Mouse (Mus musculus): ENCODE measurements around the gene Opcml. TPM values are rescaled to one million over a fixed set of nuclear protein-coding genes. Genes with fewer than 3 reads are reported as not detected.

Opcml gene
- total RNA-seq, 1 experiment = 0.49 TPM

GRCm38 (mm10) chr9:28621939-28622338, 831.4 kb downstream of the Opcml start:
- in situ Hi-C loops (cut with MboI; ENCODE audit: low sequenced_read_pairs in 2 of 2, unreplicated experiment in 2 of 2) = no loop called here
- TF ChIP-seq MAFK (IDR thresholded peaks at IDR 0.05; ENCODE audit: insufficient read depth, low read depth, low read length) (no peak), ZC3H11A (IDR thresholded peaks at IDR 0.05; ENCODE audit: borderline replicate concordance, low read depth, low read length) (no peak), CHD2 (IDR thresholded peaks at IDR 0.05; ENCODE audit: low read depth, low read length) (no peak), HCFC1 (IDR thresholded peaks at IDR 0.05; ENCODE audit: borderline replicate concordance, insufficient read depth, low read length) (no peak), ZNF384 (IDR thresholded peaks at IDR 0.05; ENCODE audit: low read depth, low read length) (no peak)
- no peak for DNase-seq (ENCODE audit: low read depth, low spot score)

GRCm38 (mm10) chr9:28624870-28625269, 834.3 kb downstream of the Opcml start:
- no peak for DNase-seq (ENCODE audit: low read depth, low spot score)
- H3K9me3 ChIP-seq (ENCODE audit: control insufficient read depth, insufficient read depth, low read depth, low read length) = no peaks in the 10 kb centered on the region
- H3K27ac ChIP-seq (ENCODE audit: insufficient read depth, low read depth, low read length, poor library complexity, severe bottlenecking) = no peak overlapping the region
- H3K4me3 ChIP-seq (ENCODE audit: insufficient read depth in 1 of 2, low read depth in 1 of 2, low read length in 2 of 2, poor library complexity in 1 of 2, severe bottlenecking in 1 of 2) = no peak overlapping the region
- in situ Hi-C loops (cut with MboI; ENCODE audit: low sequenced_read_pairs in 2 of 2, unreplicated experiment in 2 of 2) = no loop called here
- TF ChIP-seq HCFC1 (IDR thresholded peaks at IDR 0.05; ENCODE audit: borderline replicate concordance, insufficient read depth, low read length) (no peak), MAFK (IDR thresholded peaks at IDR 0.05; ENCODE audit: insufficient read depth, low read depth, low read length) (no peak), CHD2 (IDR thresholded peaks at IDR 0.05; ENCODE audit: low read depth, low read length) (no peak), ZNF384 (IDR thresholded peaks at IDR 0.05; ENCODE audit: low read depth, low read length) (no peak), ZC3H11A (IDR thresholded peaks at IDR 0.05; ENCODE audit: borderline replicate concordance, low read depth, low read length) (no peak)
- H3K4me1 ChIP-seq (ENCODE audit: control insufficient read depth in 2 of 2, insufficient read depth in 2 of 2, low read length in 2 of 2, poor library complexity in 1 of 2) = no peaks in the 10 kb centered on the region
- H3K9ac ChIP-seq (ENCODE audit: insufficient read depth, low read depth, low read length, poor library complexity, severe bottlenecking) = no peak overlapping the region
- no peaks in the 10 kb centered on the region for H3K36me3 ChIP-seq (ENCODE audit: control insufficient read depth, insufficient read depth, low read length, poor library complexity, severe bottlenecking)

More at GRCm38 (mm10) chr9:28621939-28622338, 831.4 kb downstream of the Opcml start:
- Histone ChIP-seq H3K4me1 (ENCODE audit: control insufficient read depth in 2 of 2, insufficient read depth in 2 of 2, low read length in 2 of 2, poor library complexity in 1 of 2) (no peaks in the 10 kb centered on the region), H3K27ac (ENCODE audit: insufficient read depth, low read depth, low read length, poor library complexity, severe bottlenecking) (no peak overlapping the region), H3K4me3 (ENCODE audit: insufficient read depth in 1 of 2, low read depth in 1 of 2, low read length in 2 of 2, poor library complexity in 1 of 2, severe bottlenecking in 1 of 2) (no peak overlapping the region), H3K36me3 (ENCODE audit: control insufficient read depth, insufficient read depth, low read length, poor library complexity, severe bottlenecking) (no peaks in the 10 kb centered on the region), H3K9ac (ENCODE audit: insufficient read depth, low read depth, low read length, poor library complexity, severe bottlenecking) (no peak overlapping the region), H3K9me3 (ENCODE audit: control insufficient read depth, insufficient read depth, low read depth, low read length) (no peaks in the 10 kb centered on the region)

- H3K27ac ChIP-seq (ENCODE audit: insufficient read depth, low read depth, low read length, poor library complexity, severe bottlenecking) = no peak overlapping the region
- H3K9ac ChIP-seq (ENCODE audit: insufficient read depth, low read depth, low read length, poor library complexity, severe bottlenecking) = no peak overlapping the region
- TF ChIP-seq ZC3H11A (IDR thresholded peaks at IDR 0.05; ENCODE audit: borderline replicate concordance, low read depth, low read length) = no peak
- no peak for TF ChIP-seq MAFK (IDR thresholded peaks at IDR 0.05; ENCODE audit: insufficient read depth, low read depth, low read length)
- no peak for TF ChIP-seq HCFC1 (IDR thresholded peaks at IDR 0.05; ENCODE audit: borderline replicate concordance, insufficient read depth, low read length)
- no peak for TF ChIP-seq CHD2 (IDR thresholded peaks at IDR 0.05; ENCODE audit: low read depth, low read length)
- no peak for TF ChIP-seq ZNF384 (IDR thresholded peaks at IDR 0.05; ENCODE audit: low read depth, low read length)
- H3K4me3 ChIP-seq (ENCODE audit: insufficient read depth in 1 of 2, low read depth in 1 of 2, low read length in 2 of 2, poor library complexity in 1 of 2, severe bottlenecking in 1 of 2) = no peak overlapping the region
- no peaks in the 10 kb centered on the region for H3K9me3 ChIP-seq (ENCODE audit: control insufficient read depth, insufficient read depth, low read depth, low read length)
- no peaks in the 10 kb centered on the region for H3K4me1 ChIP-seq (ENCODE audit: control insufficient read depth in 2 of 2, insufficient read depth in 2 of 2, low read length in 2 of 2, poor library complexity in 1 of 2)
- H3K36me3 ChIP-seq (ENCODE audit: control insufficient read depth, insufficient read depth, low read length, poor library complexity, severe bottlenecking) = no peaks in the 10 kb centered on the region
- no peak for DNase-seq (ENCODE audit: low read depth, low spot score)
- in situ Hi-C loops (cut with MboI; ENCODE audit: low sequenced_read_pairs in 2 of 2, unreplicated experiment in 2 of 2) = no loop called here
Measured at GRCm38 (mm10) chr9:28642766-28643165, 852.2 kb downstream of the Opcml start.

GRCm38 (mm10) chr9:28644063-28644462, 853.5 kb downstream of the Opcml start:
- Histone ChIP-seq H3K27ac (ENCODE audit: insufficient read depth, low read depth, low read length, poor library complexity, severe bottlenecking) (no peak overlapping the region), H3K9me3 (ENCODE audit: control insufficient read depth, insufficient read depth, low read depth, low read length) (no peaks in the 10 kb centered on the region), H3K9ac (ENCODE audit: insufficient read depth, low read depth, low read length, poor library complexity, severe bottlenecking) (no peak overlapping the region), H3K4me1 (ENCODE audit: control insufficient read depth in 2 of 2, insufficient read depth in 2 of 2, low read length in 2 of 2, poor library complexity in 1 of 2) (no peaks in the 10 kb centered on the region), H3K36me3 (ENCODE audit: control insufficient read depth, insufficient read depth, low read length, poor library complexity, severe bottlenecking) (no peaks in the 10 kb centered on the region), H3K4me3 (ENCODE audit: insufficient read depth in 1 of 2, low read depth in 1 of 2, low read length in 2 of 2, poor library complexity in 1 of 2, severe bottlenecking in 1 of 2) (no peak overlapping the region)
- in situ Hi-C loops (cut with MboI; ENCODE audit: low sequenced_read_pairs in 2 of 2, unreplicated experiment in 2 of 2) = no loop called here
- DNase-seq (ENCODE audit: low read depth, low spot score) = no peak
- TF ChIP-seq ZC3H11A (IDR thresholded peaks at IDR 0.05; ENCODE audit: borderline replicate concordance, low read depth, low read length) (no peak), CHD2 (IDR thresholded peaks at IDR 0.05; ENCODE audit: low read depth, low read length) (no peak), HCFC1 (IDR thresholded peaks at IDR 0.05; ENCODE audit: borderline replicate concordance, insufficient read depth, low read length) (no peak), ZNF384 (IDR thresholded peaks at IDR 0.05; ENCODE audit: low read depth, low read length) (no peak), MAFK (IDR thresholded peaks at IDR 0.05; ENCODE audit: insufficient read depth, low read depth, low read length) (no peak)

- H3K9ac ChIP-seq (ENCODE audit: insufficient read depth, low read depth, low read length, poor library complexity, severe bottlenecking) = no peak overlapping the region
- no peaks in the 10 kb centered on the region for H3K9me3 ChIP-seq (ENCODE audit: control insufficient read depth, insufficient read depth, low read depth, low read length)
- no peaks in the 10 kb centered on the region for H3K36me3 ChIP-seq (ENCODE audit: control insufficient read depth, insufficient read depth, low read length, poor library complexity, severe bottlenecking)
- no peak for DNase-seq (ENCODE audit: low read depth, low spot score)
- no peak overlapping the region for H3K4me3 ChIP-seq (ENCODE audit: insufficient read depth in 1 of 2, low read depth in 1 of 2, low read length in 2 of 2, poor library complexity in 1 of 2, severe bottlenecking in 1 of 2)
- in situ Hi-C loops (cut with MboI; ENCODE audit: low sequenced_read_pairs in 2 of 2, unreplicated experiment in 2 of 2) = no loop called here
- H3K4me1 ChIP-seq (ENCODE audit: control insufficient read depth in 2 of 2, insufficient read depth in 2 of 2, low read length in 2 of 2, poor library complexity in 1 of 2) = no peaks in the 10 kb centered on the region
- no peak for TF ChIP-seq MAFK (IDR thresholded peaks at IDR 0.05; ENCODE audit: insufficient read depth, low read depth, low read length)
- no peak for TF ChIP-seq ZNF384 (IDR thresholded peaks at IDR 0.05; ENCODE audit: low read depth, low read length)
- no peak for TF ChIP-seq CHD2 (IDR thresholded peaks at IDR 0.05; ENCODE audit: low read depth, low read length)
- TF ChIP-seq ZC3H11A (IDR thresholded peaks at IDR 0.05; ENCODE audit: borderline replicate concordance, low read depth, low read length) = no peak
- TF ChIP-seq HCFC1 (IDR thresholded peaks at IDR 0.05; ENCODE audit: borderline replicate concordance, insufficient read depth, low read length) = no peak
- H3K27ac ChIP-seq (ENCODE audit: insufficient read depth, low read depth, low read length, poor library complexity, severe bottlenecking) = no peak overlapping the region
Measured at GRCm38 (mm10) chr9:28650089-28650488, 859.5 kb downstream of the Opcml start.
